Mouse (Mus musculus) myocyte (in vitro differentiated cells): ENCODE results near the gene Ccl3. TPM values are rescaled to one million over a fixed set of nuclear protein-coding genes. Genes with fewer than 3 reads are reported as not detected.

Experiments
- H3K27me3 ChIP-seq: one replicate; pipeline ENCODE4 v1.6.1; 2011; ENCODE audit not compliant: control insufficient read depth, insufficient read depth, insufficient read length
- H3K36me3 ChIP-seq: one replicate; pipeline ENCODE4 v1.6.1; 2011; ENCODE audit not compliant: control insufficient read depth, insufficient read depth
- H3K4me2 ChIP-seq: one replicate; pipeline ENCODE4 v1.6.1; 2011; ENCODE audit warnings: low read depth, control low read depth
- H3K4me3 ChIP-seq: one replicate; pipeline ENCODE4 v1.5.1; 2011; ENCODE audit warnings: mild to moderate bottlenecking, control low read depth, moderate library complexity
- H3K79me2 ChIP-seq: one replicate; pipeline ENCODE4 v1.6.1; 2011; ENCODE audit not compliant: control insufficient read depth, insufficient read depth
- H3ac ChIP-seq: one replicate; pipeline ENCODE4 v1.6.1; 2011; ENCODE audit not compliant: control insufficient read depth, insufficient read length
- CEBPB ChIP-seq: IDR thresholded peaks from 2 replicates; pipeline ENCODE4 v1.6.1; 2011; ENCODE audit warnings: mild to moderate bottlenecking, moderate library complexity; ENCODE audit not compliant: poor library complexity, insufficient read depth, severe bottlenecking
- E2F4 ChIP-seq: IDR thresholded peaks from one replicate; pipeline ENCODE4 v1.6.1; 2011; ENCODE audit warnings: mild to moderate bottlenecking, control low read depth, moderate library complexity; ENCODE audit not compliant: insufficient read depth
- MAX ChIP-seq: IDR thresholded peaks from one replicate; pipeline ENCODE4 v1.6.1; 2011; ENCODE audit warnings: low read depth, mild to moderate bottlenecking, control low read depth
- MYOD1 ChIP-seq, 3 experiments: IDR thresholded peaks; one replicate each; pipeline ENCODE4 v1.6.1; 2011; ENCODE audit warnings: control low read depth in 2 of 3, low read depth in 2 of 3, mild to moderate bottlenecking in 2 of 3, moderate library complexity in 1 of 3; ENCODE audit not compliant: insufficient read length in 2 of 3, control insufficient read depth in 1 of 3
- MYOG ChIP-seq, 3 experiments: IDR thresholded peaks; one replicate each; pipeline ENCODE4 v1.6.1; 2011; ENCODE audit warnings: control low read depth in 2 of 3, low read depth in 2 of 3, mild to moderate bottlenecking in 2 of 3; ENCODE audit not compliant: insufficient read length in 2 of 3, control insufficient read depth in 1 of 3, insufficient read depth in 1 of 3
- POLR2A ChIP-seq: IDR thresholded peaks from one replicate; pipeline ENCODE4 v1.6.1; 2011; ENCODE audit warnings: low read depth, mild to moderate bottlenecking, control low read depth, moderate library complexity; ENCODE audit not compliant: insufficient read length
- POLR2AphosphoS2 ChIP-seq: IDR thresholded peaks from one replicate; pipeline ENCODE4 v1.6.1; 2011; ENCODE audit warnings: low read depth, control low read depth; ENCODE audit not compliant: insufficient read length
- REST ChIP-seq: IDR thresholded peaks from one replicate; pipeline ENCODE4 v1.6.1; 2011; ENCODE audit warnings: mild to moderate bottlenecking, control low read depth, moderate library complexity; ENCODE audit not compliant: insufficient read depth, insufficient read length
- SRF ChIP-seq: IDR thresholded peaks from one replicate; pipeline ENCODE4 v1.6.1; 2011; ENCODE audit warnings: low read depth; ENCODE audit not compliant: control insufficient read depth, insufficient read length
- TCF12 ChIP-seq: IDR thresholded peaks from one replicate; pipeline ENCODE4 v1.6.1; 2011; ENCODE audit warnings: mild to moderate bottlenecking, control low read depth; ENCODE audit not compliant: poor library complexity, insufficient read depth, severe bottlenecking
- TCF3 ChIP-seq: IDR thresholded peaks from one replicate; pipeline ENCODE4 v1.6.1; 2011; ENCODE audit warnings: low read depth, control low read depth; ENCODE audit not compliant: insufficient read length
- USF1 ChIP-seq: IDR thresholded peaks from one replicate; pipeline ENCODE4 v1.6.1; 2011; ENCODE audit warnings: low read depth, mild to moderate bottlenecking, control low read depth, moderate library complexity
- polyA plus RNA-seq: library from polyadenylated mRNA; unstranded; fragments of >200 nt; fragmentation: generic; extraction: Trizol; gene quantifications from one replicate; pipeline ENCODE4 v1.2.1, GENCODE M21; 2012; ENCODE audit warnings: missing spikeins

Ccl3 gene
- polyA plus RNA-seq, 1 experiment: not detected

DNA sequence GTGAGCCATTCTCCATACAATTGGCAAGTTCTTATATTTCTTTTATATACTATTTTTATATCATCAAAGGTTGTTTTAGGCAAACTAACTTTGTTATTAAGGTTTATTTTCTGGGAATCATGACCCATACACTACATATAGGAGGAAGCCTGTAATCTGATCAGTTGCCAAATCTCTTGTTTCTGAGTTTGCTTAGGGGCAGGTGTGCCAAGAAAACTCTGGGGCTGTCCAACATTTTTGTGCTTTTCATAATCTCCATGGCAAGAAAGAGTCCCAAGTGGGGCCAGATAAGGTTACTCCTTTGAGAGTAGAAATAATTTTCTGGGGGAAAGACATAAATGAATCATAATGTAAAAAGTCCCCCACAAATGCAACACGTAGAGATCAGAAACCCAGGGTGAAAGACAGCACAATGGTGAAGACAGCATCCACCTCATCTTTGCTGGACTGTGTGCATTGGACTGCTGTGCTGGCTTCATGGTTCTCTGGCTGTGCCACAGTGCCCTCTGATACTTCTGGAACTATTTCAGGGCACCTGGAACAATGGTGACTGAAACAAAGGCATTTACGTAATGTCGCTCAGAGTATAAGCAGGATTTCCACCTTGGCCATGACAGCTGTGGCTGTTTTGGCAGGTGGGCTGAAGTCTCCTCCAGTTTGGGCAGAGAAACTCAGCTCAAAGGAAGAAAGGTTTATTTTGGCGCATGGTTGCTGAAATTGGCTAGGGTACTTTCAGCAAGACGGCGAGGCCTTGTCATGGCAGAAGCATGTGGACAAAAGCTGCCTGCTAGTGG is 2.6 kb downstream of the Ccl3 start:
- H3K36me3 ChIP-seq: no peaks in the 10 kb centered on the region

DNA sequence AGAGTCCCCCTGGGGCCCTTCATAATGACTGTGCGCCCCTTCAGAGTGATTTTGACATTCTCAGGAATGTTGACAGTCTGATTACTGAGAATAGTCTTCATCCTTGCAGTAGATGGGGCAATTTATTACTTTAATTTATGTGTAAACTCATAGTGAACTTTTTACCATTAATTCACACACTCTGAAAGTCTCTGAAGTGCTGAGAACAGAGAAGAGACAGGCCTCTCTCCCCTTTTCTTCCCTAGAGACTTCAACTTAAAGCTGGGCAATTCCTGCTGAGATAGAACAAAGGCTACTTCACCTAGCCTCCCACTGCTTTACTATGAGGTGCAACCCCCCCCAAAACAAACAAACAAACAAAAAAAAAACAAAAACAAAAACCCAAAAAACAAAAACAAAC is 3.6 kb downstream of the Ccl3 start, which contains the start of gene Rpl9-ps1:
Gene Rpl9-ps1 (minus strand): TSS at position 101 of the 400 bp plus-strand sequence.
- Histone ChIP-seq H3K36me3 (no peaks in the 10 kb centered on the region), H3K27me3 (no peaks in the 10 kb centered on the region)

More for the DNA sequence above, 2.6 kb downstream of the Ccl3 start:
- no peaks in the 10 kb centered on the region for H3K79me2 ChIP-seq
- H3ac ChIP-seq: no peak overlapping the region
- H3K4me3 ChIP-seq: no peak overlapping the region
- no peak overlapping the region for H3K4me2 ChIP-seq
- H3K27me3 ChIP-seq: no peaks in the 10 kb centered on the region
- TF ChIP-seq POLR2A (no peak), POLR2AphosphoS2 (no peak), E2F4 (no peak), MYOG (IDR thresholded peaks at IDR 0.05; ENCODE audit: control insufficient read depth in 1 of 3, insufficient read depth in 1 of 3, insufficient read length in 2 of 3, low read depth in 2 of 3) (no peak), TCF3 (no peak), USF1 (no peak), MYOD1 (IDR thresholded peaks at IDR 0.05; ENCODE audit: control insufficient read depth in 1 of 3, insufficient read length in 2 of 3, low read depth in 2 of 3) (no peak), SRF (no peak), TCF12 (no peak), REST (no peak), MAX (no peak), CEBPB (no peak)

DNA sequence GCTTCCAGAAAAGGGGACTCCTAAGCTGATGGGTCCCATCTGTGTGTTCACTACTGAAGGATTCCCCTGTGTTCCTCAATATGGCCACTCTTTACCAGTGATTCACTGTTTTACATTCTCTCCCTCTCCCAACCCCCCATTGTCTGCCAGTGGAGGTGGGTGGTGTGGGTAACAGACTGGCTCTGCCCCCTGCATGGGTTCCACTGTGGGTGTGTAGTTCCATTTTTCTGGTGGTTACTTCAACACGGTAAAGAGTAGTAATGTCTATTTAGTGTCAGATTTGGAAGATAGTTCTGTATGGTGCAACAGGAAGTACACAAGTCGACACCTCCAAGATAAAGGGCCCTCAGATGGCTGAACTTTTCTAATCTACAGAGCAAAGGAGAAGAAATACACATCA is 7.9 kb downstream of the Ccl3 start:
- Histone ChIP-seq H3ac (no peak overlapping the region), H3K4me2 (no peak overlapping the region), H3K36me3 (no peaks in the 10 kb centered on the region), H3K27me3 (no peaks in the 10 kb centered on the region), H3K4me3 (no peak overlapping the region), H3K79me2 (no peaks in the 10 kb centered on the region)
- TF ChIP-seq SRF: no peak
- TF ChIP-seq E2F4: no peak
- no peak for TF ChIP-seq TCF3
- TF ChIP-seq POLR2A: no peak
- no peak for TF ChIP-seq USF1
- TF ChIP-seq MAX: no peak
- no peak for TF ChIP-seq REST
- TF ChIP-seq POLR2AphosphoS2: no peak
- no peak for TF ChIP-seq CEBPB
- TF ChIP-seq MYOG (IDR thresholded peaks at IDR 0.05; ENCODE audit: control insufficient read depth in 1 of 3, insufficient read depth in 1 of 3, insufficient read length in 2 of 3, low read depth in 2 of 3): no peak
- no peak for TF ChIP-seq TCF12
- TF ChIP-seq MYOD1 (IDR thresholded peaks at IDR 0.05; ENCODE audit: control insufficient read depth in 1 of 3, insufficient read length in 2 of 3, low read depth in 2 of 3): no peak

More for the DNA sequence above, 3.6 kb downstream of the Ccl3 start, which contains the start of gene Rpl9-ps1:
- Histone ChIP-seq H3K4me3 (no peak within 1 kb of the TSS), H3ac (no peak within 1 kb of the TSS), H3K4me2 (no peak within 1 kb of the TSS), H3K79me2 (no peaks in the 10 kb centered on the region)
- no peak for TF ChIP-seq POLR2AphosphoS2
- TF ChIP-seq TCF12: no peak
- no peak for TF ChIP-seq SRF
- no peak for TF ChIP-seq TCF3
- no peak for TF ChIP-seq MAX
- TF ChIP-seq USF1: no peak
- no peak for TF ChIP-seq E2F4
- no peak for TF ChIP-seq POLR2A
- no peak for TF ChIP-seq REST
- no peak for TF ChIP-seq MYOD1 (IDR thresholded peaks at IDR 0.05; ENCODE audit: control insufficient read depth in 1 of 3, insufficient read length in 2 of 3, low read depth in 2 of 3)
- no peak for TF ChIP-seq MYOG (IDR thresholded peaks at IDR 0.05; ENCODE audit: control insufficient read depth in 1 of 3, insufficient read depth in 1 of 3, insufficient read length in 2 of 3, low read depth in 2 of 3)
- no peak for TF ChIP-seq CEBPB

- Histone ChIP-seq H3K36me3 (no peaks in the 10 kb centered on the region), H3K27me3 (no peaks in the 10 kb centered on the region), H3K4me3 (no peak overlapping the region), H3K79me2 (no peaks in the 10 kb centered on the region), H3ac (no peak overlapping the region), H3K4me2 (no peak overlapping the region)
- TF ChIP-seq MAX (no peak), E2F4 (no peak), TCF12 (no peak), REST (no peak), CEBPB (no peak), MYOD1 (IDR thresholded peaks at IDR 0.05; ENCODE audit: control insufficient read depth in 1 of 3, insufficient read length in 2 of 3, low read depth in 2 of 3) (no peak), TCF3 (no peak), POLR2AphosphoS2 (no peak)
Observed at GRCm38 (mm10) chr11:83640141-83640540, 9.0 kb downstream of the Ccl3 start.
